Mouse (Mus musculus): ENCODE results near the gene Pla2g6. TPM values are rescaled to one million over a fixed set of nuclear protein-coding genes. Genes with fewer than 3 reads are reported as not detected.
A peak's percentile ranks its signal among the peaks of the same experiment; 100 is the strongest.

Pla2g6 gene
- polyA plus RNA-seq, 1 experiment from 2014 or later, result 9.9 TPM

DNA sequence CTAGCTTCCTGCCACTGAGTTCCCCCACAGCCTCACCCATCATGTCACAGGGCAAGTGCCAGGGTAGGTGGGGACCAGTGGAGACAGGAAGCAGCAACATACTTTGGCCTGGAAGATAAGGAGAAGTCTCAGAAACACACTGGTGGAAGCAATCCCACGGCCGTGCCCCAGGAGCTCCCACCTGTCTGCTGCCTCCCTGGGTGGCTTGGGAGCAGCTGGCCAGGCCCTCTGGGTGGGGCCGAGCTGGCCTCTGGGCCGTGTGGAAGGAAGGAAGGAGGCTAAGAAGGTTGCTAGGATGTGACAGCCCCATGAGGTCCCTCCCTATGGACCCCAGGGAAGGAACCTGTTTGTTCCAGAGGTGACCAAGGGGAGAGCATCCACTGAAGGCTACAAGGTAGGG, 32.8 kb upstream of the Pla2g6 start:
- H3K36me3 ChIP-seq, result peaks cover 49% of the 10 kb centered on the region
- no peak for ATAC-seq (replicated peaks; ENCODE audit: insufficient number of reproducible peaks, insufficient read depth, low FRiP score, low read depth)
- no peak overlapping the region for H3K4me3 ChIP-seq
- no peak overlapping the region for H3K4me2 ChIP-seq
- H3K9ac ChIP-seq, result no peak overlapping the region; the same call in 1 of the 2 replicates
- no peaks in the 10 kb centered on the region for H3K9me3 ChIP-seq (replicated peaks)
- H3K27ac ChIP-seq, result peak overlapping the region; percentile 58
- H3K27me3 ChIP-seq, result no peaks in the 10 kb centered on the region
- WGBS, result 52% methylated on average over 4 of the region's 4 CpGs
- peaks cover 58% of the 10 kb centered on the region for H3K4me1 ChIP-seq (replicated peaks)

GRCm38 (mm10) chr15:79360371-79360770, 32.2 kb upstream of the Pla2g6 start:
- no peak for ATAC-seq (replicated peaks; ENCODE audit: insufficient number of reproducible peaks, insufficient read depth, low FRiP score, low read depth)
- 30% methylated on average over 7 of the region's 7 CpGs for WGBS
- Histone ChIP-seq H3K4me3 (no peak overlapping the region), H3K4me2 (peak overlapping the region; percentile 31), H3K9ac (no peak overlapping the region), H3K27me3 (no peaks in the 10 kb centered on the region), H3K9me3 (replicated peaks) (no peaks in the 10 kb centered on the region), H3K27ac (peak overlapping the region; percentile 58), H3K4me1 (replicated peaks) (peaks cover 61% of the 10 kb centered on the region), H3K36me3 (peaks cover 43% of the 10 kb centered on the region)

DNA sequence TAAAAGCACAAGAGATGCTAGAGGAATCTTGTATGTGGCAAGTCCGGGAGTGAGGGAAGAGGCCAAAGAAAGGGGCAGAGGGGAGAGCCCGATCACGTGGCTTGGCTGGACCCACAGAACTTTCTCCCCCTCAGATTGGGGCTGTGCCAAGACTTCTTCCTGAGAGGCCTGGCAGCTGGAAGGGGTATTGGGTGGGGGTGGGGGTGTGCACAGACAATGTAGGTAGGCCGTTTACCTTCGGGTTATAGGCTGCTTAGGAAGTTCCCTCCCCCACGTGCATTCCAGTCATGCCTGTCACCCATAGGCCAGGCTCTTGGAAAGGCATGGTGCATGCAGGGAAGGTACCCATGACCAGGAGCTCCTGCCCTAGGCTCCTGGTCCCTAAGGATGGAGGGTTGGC, 31.8 kb upstream of the Pla2g6 start:
- Histone ChIP-seq H3K4me2 (peak overlapping the region; percentile 31), H3K27me3 (no peaks in the 10 kb centered on the region), H3K9ac (no peak overlapping the region), H3K27ac (peak overlapping the region; percentile 58), H3K36me3 (peaks cover 39% of the 10 kb centered on the region), H3K4me3 (no peak overlapping the region), H3K9me3 (replicated peaks) (no peaks in the 10 kb centered on the region), H3K4me1 (replicated peaks) (peaks cover 61% of the 10 kb centered on the region)
- no peak for ATAC-seq (replicated peaks; ENCODE audit: insufficient number of reproducible peaks, insufficient read depth, low FRiP score, low read depth)
- WGBS, result 7% methylated on average over 6 of the region's 6 CpGs

DNA sequence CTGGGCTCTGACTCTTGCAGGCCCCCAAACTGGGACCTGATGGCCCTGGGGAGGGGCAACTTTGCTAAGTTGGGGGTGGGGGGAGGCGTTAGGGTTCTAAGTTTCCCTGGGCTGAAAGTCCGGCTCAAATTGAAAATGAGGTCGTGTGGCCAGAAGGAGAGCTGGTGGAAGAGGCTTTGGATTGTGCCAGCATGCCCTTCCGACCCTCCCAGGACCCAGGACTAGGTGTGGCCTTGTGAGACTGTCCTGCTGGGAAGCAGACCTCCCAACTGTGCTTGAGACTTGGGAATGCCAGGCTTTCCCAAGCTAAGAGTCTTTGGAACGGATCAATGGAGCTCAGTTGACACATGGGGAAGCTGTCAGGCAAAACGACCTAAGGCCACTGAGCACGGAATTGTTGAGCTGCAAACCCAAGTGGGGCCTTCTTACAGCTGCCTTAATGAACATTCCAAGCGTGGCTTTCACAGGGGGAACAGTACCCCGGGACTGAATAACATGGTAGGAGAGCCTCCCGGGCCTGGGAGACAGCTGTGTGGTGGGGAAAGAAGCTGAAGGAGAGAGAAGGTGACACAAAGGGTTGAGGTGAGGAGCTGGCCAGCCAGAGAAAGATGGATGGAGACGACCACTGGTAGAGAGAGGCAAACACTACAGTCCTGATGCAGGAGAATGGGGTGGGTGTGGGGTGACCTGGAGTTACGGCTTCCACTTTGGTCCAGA, 29.9 kb upstream of the Pla2g6 start:
- Histone ChIP-seq H3K4me3 (peak overlapping the region; percentile 47; the same call in 1 of the 2 replicates), H3K9ac (no peak overlapping the region), H3K9me3 (replicated peaks) (no peaks in the 10 kb centered on the region), H3K4me1 (replicated peaks) (peaks cover 59% of the 10 kb centered on the region), H3K4me2 (peak overlapping the region; percentile 75), H3K27ac (peak overlapping the region; percentile 65), H3K27me3 (no peaks in the 10 kb centered on the region), H3K36me3 (peaks cover 22% of the 10 kb centered on the region)
- 44% methylated on average over 12 of the region's 12 CpGs for WGBS
- ATAC-seq (replicated peaks; ENCODE audit: insufficient number of reproducible peaks, insufficient read depth, low FRiP score, low read depth), result no peak

DNA sequence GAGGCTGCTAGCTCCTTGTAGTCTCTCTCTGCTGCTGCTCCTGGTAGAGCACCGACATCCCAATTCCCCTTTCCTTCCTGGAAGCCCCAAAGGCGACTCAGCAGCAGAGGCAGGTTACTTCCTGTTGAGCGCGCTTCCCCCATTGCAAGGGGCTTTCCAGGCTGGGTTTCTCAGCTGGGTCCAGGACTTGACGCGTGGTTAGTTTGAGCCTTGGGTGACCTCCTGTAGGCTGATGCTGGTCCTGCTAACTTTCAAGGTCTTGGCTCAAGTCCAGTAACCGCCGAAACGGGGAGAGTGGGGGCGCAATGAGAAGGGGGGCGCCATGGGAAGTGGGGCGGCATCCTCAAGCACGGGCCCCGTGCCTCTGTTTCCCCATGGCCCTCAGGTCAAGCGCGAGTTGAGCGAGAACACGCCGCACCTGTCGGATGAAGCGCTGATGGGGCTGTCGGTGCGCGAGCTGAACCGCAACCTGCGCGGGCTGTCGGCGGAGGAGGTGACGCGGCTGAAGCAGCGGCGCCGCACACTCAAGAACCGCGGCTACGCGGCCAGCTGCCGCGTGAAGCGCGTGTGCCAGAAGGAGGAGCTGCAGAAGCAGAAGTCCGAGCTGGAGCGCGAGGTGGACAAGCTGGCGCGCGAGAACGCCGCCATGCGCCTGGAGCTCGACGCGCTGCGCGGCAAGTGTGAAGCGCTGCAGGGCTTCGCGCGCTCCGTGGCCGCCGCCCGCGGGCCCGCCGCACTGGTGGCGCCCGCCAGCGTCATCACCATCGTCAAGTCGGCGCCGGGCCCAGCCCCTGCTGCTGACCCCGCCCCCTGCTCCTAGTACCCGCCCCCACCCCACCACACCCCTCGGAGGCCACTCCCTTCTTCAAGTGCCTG, 29.1 kb upstream of the Pla2g6 start:
- Histone ChIP-seq H3K4me3 (peak overlapping the region; percentile 47), H3K9ac (peak overlapping the region; percentile 49), H3K36me3 (peaks cover 13% of the 10 kb centered on the region), H3K4me2 (peak overlapping the region; percentile 75), H3K4me1 (replicated peaks) (peaks cover 65% of the 10 kb centered on the region), H3K9me3 (replicated peaks) (no peaks in the 10 kb centered on the region), H3K27ac (peak overlapping the region; percentile 65), H3K27me3 (no peaks in the 10 kb centered on the region)
- ATAC-seq (replicated peaks; ENCODE audit: insufficient number of reproducible peaks, insufficient read depth, low FRiP score, low read depth), result peak; percentile 84
- 1% methylated on average over 77 of the region's 77 CpGs for WGBS

DNA sequence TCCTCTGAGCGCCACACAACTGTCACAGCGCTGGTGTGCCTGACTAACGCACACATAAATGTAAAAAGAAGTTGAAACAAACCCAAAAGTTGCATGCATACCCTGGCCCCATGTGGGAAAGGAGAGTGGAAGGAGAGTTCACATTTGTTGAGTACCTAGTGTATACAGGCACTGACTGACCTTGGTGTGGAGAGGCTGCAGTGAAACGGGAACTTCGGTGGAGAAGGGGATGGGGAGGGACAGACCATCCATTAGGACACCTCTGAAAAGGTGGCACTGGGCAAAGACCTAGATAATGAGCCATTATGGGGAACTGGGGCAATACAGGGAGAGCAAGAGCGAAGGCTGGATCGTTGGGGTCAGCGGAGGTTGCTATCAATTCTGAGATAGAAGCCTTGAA, 28.3 kb upstream of the Pla2g6 start:
- no peak for ATAC-seq (replicated peaks; ENCODE audit: insufficient number of reproducible peaks, insufficient read depth, low FRiP score, low read depth)
- 73% methylated on average over 8 of the region's 8 CpGs for WGBS
- peaks cover 5% of the 10 kb centered on the region; the same call in 1 of the 2 replicates for H3K36me3 ChIP-seq
- H3K4me3 ChIP-seq, result peak overlapping the region; percentile 47
- H3K4me2 ChIP-seq, result peak overlapping the region; percentile 75
- H3K9me3 ChIP-seq (replicated peaks), result no peaks in the 10 kb centered on the region
- H3K9ac ChIP-seq, result 0 out of 2 replicates have a peak overlapping the region, but pooled peaks have one; percentile 49
- H3K27ac ChIP-seq, result no peak overlapping the region
- peaks cover 65% of the 10 kb centered on the region for H3K4me1 ChIP-seq (replicated peaks)
- no peaks in the 10 kb centered on the region for H3K27me3 ChIP-seq

GRCm38 (mm10) chr15:79354619-79355018, 26.4 kb upstream of the Pla2g6 start:
- ATAC-seq (replicated peaks; ENCODE audit: insufficient number of reproducible peaks, insufficient read depth, low FRiP score, low read depth), result no peak
- 75% methylated on average over 4 of the region's 4 CpGs for WGBS

GRCm38 (mm10) chr15:79353690-79354305, 25.6 kb upstream of the Pla2g6 start:
- Histone ChIP-seq H3K27me3 (no peaks in the 10 kb centered on the region), H3K4me3 (no peak overlapping the region), H3K9ac (no peak overlapping the region), H3K4me2 (no peak overlapping the region), H3K36me3 (no peaks in the 10 kb centered on the region), H3K4me1 (replicated peaks) (peaks cover 63% of the 10 kb centered on the region), H3K9me3 (replicated peaks) (no peaks in the 10 kb centered on the region), H3K27ac (no peak overlapping the region)
- ATAC-seq (replicated peaks; ENCODE audit: insufficient number of reproducible peaks, insufficient read depth, low FRiP score, low read depth), result no peak
- 82% methylated on average over 5 of the region's 5 CpGs for WGBS

More at GRCm38 (mm10) chr15:79354619-79355018, 26.4 kb upstream of the Pla2g6 start:
- Histone ChIP-seq H3K4me3 (no peak overlapping the region), H3K27me3 (no peaks in the 10 kb centered on the region), H3K4me1 (replicated peaks) (peaks cover 59% of the 10 kb centered on the region), H3K4me2 (no peak overlapping the region), H3K36me3 (no peaks in the 10 kb centered on the region), H3K9me3 (replicated peaks) (no peaks in the 10 kb centered on the region), H3K9ac (no peak overlapping the region), H3K27ac (no peak overlapping the region)

DNA sequence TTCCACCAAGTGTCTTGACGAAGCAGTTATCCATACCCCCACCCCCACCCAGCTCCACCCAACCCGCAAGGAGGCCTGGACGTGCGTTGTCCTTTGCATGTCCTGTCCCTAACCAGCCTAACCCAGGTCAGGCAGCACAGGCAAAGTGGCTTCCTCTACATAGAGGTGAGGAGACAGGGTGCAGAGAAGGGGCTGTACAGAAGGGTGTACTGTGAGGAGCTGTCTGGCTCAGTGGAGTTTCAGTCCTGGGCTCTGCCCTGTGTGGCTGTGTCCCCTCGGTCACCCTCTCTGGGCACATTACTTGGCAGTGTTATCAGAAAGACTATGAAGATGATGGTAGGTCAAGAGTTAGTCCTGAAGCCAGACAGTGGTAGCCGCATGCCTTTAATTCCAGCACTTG, 24.3 kb upstream of the Pla2g6 start:
- no peaks in the 10 kb centered on the region for H3K36me3 ChIP-seq
- no peaks in the 10 kb centered on the region for H3K27me3 ChIP-seq
- ATAC-seq (replicated peaks; ENCODE audit: insufficient number of reproducible peaks, insufficient read depth, low FRiP score, low read depth), result no peak
- no peak overlapping the region for H3K4me2 ChIP-seq
- H3K9me3 ChIP-seq (replicated peaks), result no peaks in the 10 kb centered on the region
- no peak overlapping the region; the same call in 1 of the 2 replicates for H3K9ac ChIP-seq
- peaks cover 60% of the 10 kb centered on the region for H3K4me1 ChIP-seq (replicated peaks)
- 85% methylated on average over 6 of the region's 6 CpGs for WGBS
- no peak overlapping the region for H3K4me3 ChIP-seq
- peak overlapping the region; percentile 77 for H3K27ac ChIP-seq

DNA sequence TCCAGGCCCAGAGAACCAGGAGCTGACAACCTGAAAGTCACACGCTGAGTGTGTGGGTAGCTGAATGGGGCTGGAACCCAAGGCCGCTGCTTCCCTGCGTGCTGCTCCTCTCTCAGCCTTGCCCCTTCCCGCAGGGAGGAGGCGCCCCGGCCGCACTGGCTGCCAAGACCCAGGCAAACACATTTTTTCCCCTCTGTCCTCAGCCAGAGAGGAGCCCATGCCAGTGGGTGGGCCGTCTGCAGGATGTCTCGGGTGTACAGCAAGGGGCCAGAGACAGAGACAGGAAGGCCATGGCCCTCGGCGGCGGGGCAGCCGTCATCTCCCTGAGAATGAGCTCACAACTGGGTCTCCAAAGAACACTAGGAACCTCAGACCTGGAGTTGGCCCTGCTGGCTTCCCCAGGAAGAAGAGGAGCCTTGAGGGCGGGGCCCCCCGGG, 23.2 kb upstream of the Pla2g6 start:
- peak overlapping the region; percentile 10 for H3K4me3 ChIP-seq
- H3K27me3 ChIP-seq, result 0 out of 2 replicates have a peak, but pooled peaks cover 2% of the 10 kb centered on the region
- H3K4me1 ChIP-seq (replicated peaks), result peaks cover 48% of the 10 kb centered on the region
- no peaks in the 10 kb centered on the region for H3K9me3 ChIP-seq (replicated peaks)
- WGBS, result 19% methylated on average over 15 of the region's 15 CpGs
- peak overlapping the region; percentile 23; the same call in 1 of the 2 replicates for H3K9ac ChIP-seq
- 0 out of 2 replicates have a peak, but pooled peaks have one; percentile 3 for ATAC-seq (replicated peaks; ENCODE audit: insufficient number of reproducible peaks, insufficient read depth, low FRiP score, low read depth)
- peak overlapping the region; percentile 40 for H3K4me2 ChIP-seq
- H3K27ac ChIP-seq, result peak overlapping the region; percentile 77
- H3K36me3 ChIP-seq, result no peaks in the 10 kb centered on the region

GRCm38 (mm10) chr15:79350866-79351265, 22.7 kb upstream of the Pla2g6 start:
- H3K4me3 ChIP-seq, result peak overlapping the region; percentile 10; the same call in 1 of the 2 replicates
- no peaks in the 10 kb centered on the region for H3K36me3 ChIP-seq
- H3K4me2 ChIP-seq, result peak overlapping the region; percentile 40
- no peaks in the 10 kb centered on the region for H3K9me3 ChIP-seq (replicated peaks)
- peaks cover 45% of the 10 kb centered on the region for H3K4me1 ChIP-seq (replicated peaks)
- H3K27me3 ChIP-seq, result 0 out of 2 replicates have a peak, but pooled peaks cover 2% of the 10 kb centered on the region
- peak overlapping the region; percentile 23; the same call in 1 of the 2 replicates for H3K9ac ChIP-seq
- WGBS, result 91% methylated on average over 4 of the region's 4 CpGs
- H3K27ac ChIP-seq, result peak overlapping the region; percentile 77
- ATAC-seq (replicated peaks; ENCODE audit: insufficient number of reproducible peaks, insufficient read depth, low FRiP score, low read depth), result no peak

Data from heart, embryonic 15.5 days (tissue).